Mouse (Mus musculus): Measurements from ENCODE around the gene Foxred2. TPM values are rescaled to one million over a fixed set of nuclear protein-coding genes. Genes with fewer than 3 reads are reported as not detected.

Foxred2 gene
- polyA plus RNA-seq (2012; rRNA removed) = 15.5 and 17.0 TPM in 2 replicates

DNA sequence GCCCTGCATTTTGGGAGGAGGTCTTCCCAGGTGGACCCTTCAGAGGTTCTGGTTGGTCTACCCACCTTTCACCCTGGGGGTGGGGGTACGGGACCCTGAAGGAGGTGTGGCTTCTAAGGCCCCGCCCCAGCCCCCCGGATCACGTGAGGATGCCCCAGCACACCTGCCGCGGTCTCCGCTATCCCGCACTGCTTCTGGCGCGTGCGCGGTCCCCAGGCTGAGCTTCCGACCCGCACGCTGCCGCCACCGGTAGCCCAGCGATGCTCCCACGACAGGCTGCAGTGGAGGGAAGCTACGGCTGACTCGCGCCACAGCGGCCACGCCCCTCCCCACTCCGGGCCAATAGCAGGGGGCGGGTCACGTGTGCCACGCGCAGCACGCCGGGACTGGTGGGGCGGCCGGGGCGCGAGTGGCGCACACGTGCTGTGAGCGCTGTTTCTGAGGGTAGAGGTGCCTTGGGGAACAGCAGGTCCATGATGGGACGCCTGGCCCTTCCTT, at the start of gene Foxred2:
Foxred2 (minus strand) TSS at position 319 of the 498 bp plus-strand sequence.
- DNase-seq (ENCODE audit: extremely low spot score in 1 of 2, low spot score in 1 of 2) = peak; percentile 61 to 86

DNA sequence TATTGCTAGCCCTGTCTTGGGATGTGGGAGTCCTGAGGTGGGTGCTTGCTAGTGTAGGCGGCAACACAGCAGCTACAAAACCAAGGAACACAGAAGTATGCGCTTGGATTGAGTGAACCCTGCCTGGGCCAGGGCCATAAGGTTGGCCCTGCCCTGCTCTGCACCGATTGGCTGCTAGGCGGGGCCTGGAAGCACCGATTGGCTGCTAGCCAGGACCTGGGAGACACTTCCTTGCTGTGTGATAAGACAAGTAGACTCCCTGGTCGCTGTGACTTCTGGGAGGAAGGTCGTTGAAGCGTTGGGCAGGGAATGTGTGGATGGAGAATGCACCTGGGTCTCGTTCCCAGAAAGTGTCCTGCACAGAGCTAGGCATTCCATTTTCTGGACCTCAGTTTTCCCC, 47.4 kb upstream of the Foxred2 start:
- no peak for DNase-seq (ENCODE audit: extremely low spot score in 1 of 2, low spot score in 1 of 2)

DNA sequence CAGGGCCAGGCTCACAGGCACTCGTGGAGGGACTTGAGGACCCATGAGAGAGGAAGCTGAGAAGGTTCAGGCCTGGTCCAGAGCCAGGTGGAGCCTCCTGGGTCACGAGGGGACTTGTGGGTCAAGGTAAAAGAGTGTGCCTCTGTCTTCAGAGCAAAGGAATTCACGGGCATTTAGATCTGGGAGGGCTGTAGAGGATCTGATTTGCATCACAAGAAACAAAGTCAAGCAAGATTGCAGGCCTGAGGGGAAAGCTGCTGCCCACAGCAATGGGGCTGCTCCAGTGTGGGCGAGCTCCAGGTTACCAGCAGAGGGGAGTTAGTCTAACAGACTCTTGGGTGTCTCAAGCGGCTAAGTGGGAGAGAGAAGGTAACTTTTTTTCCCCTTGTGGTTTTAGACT, 44.9 kb upstream of the Foxred2 start:
- DNase-seq (ENCODE audit: extremely low spot score in 1 of 2, low spot score in 1 of 2) = no peak

DNA sequence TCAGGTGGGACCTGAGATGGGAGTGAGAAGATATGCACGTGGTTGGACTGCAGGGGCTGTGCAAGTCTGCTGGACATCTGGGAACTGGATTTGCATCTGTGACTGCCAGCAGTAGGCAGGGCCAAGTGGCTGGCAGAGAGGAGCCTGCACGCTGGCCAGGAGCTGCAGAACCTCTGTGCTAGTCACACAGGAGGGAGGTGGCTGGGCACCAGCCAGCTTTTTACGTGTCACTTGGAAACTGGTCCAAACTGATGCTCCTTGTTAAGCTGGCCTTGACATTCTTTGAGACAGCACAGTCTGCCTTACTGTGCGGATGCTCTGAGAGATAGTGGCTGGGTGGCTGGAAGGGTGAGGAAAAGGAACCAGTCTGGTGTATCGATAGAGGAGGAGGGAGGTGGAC, 32.0 kb upstream of the Foxred2 start:
- DNase-seq (ENCODE audit: extremely low spot score in 1 of 2, low spot score in 1 of 2) = no peak

DNA sequence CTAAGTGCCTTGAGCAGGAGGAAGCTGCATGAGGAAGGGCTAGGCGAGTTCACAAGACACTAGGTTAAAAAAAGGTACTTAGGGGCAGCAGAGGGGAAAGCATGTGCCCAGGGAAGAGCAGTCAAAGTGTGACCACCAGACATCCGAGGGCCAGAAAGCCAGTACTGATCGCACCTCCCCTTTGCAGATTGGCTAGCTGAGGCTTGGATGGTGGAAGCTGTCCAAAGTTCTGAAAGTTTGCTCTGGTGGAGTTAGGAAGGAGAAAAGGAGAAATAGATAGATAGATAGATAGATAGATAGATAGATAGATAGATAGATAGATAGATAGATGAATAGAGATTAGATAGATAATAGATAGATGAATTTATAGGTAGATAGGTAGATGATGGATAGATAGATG, 26.9 kb upstream of the Foxred2 start:
- DNase-seq (ENCODE audit: extremely low spot score in 1 of 2, low spot score in 1 of 2) = no peak

DNA sequence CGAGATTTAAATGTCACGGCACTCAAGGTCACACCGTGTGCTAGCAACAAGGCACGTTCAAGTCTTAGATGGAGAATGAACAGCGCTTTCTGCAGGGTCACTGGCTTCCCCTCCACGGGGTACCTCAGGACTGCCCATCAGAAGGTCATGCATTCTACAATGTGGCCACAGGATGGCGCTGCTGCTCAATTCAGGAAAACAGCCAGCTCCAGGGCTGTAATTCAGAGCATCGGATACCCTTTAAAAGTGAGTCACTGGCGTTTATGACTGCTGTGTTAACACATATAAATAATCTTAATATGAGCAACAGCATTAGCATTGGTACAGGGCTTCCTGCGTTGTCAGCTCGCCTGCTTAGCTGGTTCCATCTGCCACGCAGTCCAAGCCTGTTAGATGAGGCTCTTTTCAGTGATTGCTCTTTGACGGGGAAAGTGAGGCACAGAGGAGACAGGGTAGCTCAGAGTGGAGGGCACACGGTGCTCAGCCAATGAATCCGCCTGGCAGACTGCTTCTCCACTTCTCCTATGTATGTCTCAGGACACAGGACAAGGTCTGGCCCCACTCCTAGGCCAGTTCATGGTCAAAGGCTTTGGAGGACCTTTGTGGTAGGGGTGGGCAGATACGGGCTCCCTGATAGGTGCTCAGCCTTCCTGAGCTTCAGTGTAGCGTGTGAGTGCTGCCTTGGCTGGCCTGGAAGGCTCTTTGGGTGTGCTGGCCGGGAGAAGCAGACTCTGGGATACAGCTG, 25.8 kb upstream of the Foxred2 start:
- peak; percentile 56 to 93 for DNase-seq (ENCODE audit: extremely low spot score in 1 of 2, low spot score in 1 of 2)

DNA sequence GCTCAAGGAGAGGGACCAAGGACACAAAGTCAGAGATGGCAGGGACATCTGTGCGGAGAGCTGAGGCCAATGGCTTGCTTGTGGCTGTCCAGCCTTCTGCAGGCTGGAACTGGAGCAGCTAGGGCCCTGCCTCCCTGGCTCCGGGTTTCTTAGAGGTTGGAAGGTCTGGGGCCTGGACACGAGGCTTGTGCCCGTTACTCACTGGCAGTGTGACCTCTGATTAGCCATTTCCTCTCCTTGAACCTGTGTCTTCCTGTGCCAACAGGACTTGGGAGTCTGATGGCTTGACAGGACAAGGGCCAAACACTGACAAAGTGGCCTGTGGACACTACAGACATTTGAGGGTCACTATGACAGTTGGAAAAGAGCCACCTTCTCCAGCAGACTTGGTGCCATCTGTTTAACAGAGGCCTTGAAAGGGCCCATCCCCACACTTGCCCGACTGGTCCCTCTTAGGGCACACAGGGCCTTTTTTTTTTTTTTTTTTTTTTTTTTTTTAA, 24.7 kb upstream of the Foxred2 start:
- DNase-seq (ENCODE audit: extremely low spot score in 1 of 2, low spot score in 1 of 2) = no peak

DNA sequence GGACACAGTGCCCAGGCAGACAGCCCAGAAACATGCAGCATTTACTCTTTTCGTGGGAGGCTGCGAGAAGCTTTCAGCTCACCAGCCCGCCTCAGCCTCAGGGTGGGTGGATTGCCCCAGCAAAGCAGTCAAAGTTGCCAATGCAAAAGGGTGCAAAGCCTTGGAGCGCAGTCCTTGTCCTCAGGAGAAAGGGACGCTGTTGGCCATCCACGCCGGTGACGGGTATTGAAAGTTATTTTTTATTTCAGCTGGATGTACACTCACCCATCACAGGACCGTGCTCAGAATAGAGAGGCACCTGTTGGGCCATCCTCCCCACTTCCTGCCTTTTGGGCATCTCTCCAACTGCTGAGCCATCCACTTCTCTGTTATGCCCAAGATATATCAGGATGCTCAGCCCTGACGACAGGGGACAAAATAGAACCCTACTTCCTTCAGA, 22.9 kb upstream of the Foxred2 start:
- peak; percentile 62 to 80 for DNase-seq (ENCODE audit: extremely low spot score in 1 of 2, low spot score in 1 of 2)

DNA sequence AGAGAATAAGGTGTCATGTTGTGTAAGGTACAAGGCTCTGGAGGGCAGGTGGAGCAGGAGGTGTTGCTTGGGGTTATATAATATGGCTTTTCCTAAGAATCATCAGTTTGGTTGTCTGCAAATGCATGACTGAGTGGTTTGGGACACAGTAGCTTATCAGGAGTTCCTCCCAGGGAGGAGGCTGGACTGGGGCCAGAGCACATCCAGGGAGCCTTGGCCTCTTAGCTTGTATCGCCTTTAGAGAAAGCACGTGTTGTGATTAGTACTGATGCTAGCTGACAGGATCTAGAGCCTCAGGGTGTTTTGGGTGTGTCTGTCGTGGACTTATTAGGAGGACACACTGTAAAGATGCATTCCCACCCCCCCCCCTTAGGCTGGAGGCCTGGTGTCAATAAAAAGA, 21.1 kb upstream of the Foxred2 start:
- DNase-seq (ENCODE audit: extremely low spot score in 1 of 2, low spot score in 1 of 2) = no peak

DNA sequence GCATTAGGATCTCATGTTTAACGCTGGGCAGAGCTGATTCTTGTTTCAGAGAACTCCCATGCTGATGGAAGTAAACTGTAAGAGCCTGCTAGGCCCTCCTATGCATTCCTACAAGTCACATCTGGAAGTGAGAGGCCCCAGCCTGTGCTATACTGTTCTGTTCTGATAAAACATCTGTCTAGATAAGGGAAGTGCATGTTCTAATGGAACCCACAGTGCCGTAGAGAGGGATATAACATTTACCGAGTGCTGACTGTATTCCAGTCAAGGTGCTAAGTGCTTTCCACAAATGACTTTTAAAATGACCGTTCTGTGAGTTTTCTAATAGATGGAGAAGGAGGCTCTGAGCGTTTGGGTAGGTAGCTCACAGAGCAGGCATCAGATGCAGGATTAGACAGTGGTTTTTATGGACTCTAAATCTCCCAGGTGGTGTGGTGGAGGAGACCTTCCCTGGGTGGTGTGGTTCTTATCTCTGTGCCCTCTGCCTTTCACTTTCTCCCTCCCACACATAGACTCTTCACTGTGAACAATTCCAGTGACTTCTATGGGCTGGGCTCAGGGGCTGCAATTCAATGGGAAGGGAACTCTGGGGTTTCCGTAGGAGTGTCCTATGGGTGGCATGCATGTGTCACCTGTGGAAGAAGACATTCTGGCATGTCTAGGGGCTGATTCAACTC, 17.8 kb upstream of the Foxred2 start:
- no peak for DNase-seq (ENCODE audit: extremely low spot score in 1 of 2, low spot score in 1 of 2)

DNA sequence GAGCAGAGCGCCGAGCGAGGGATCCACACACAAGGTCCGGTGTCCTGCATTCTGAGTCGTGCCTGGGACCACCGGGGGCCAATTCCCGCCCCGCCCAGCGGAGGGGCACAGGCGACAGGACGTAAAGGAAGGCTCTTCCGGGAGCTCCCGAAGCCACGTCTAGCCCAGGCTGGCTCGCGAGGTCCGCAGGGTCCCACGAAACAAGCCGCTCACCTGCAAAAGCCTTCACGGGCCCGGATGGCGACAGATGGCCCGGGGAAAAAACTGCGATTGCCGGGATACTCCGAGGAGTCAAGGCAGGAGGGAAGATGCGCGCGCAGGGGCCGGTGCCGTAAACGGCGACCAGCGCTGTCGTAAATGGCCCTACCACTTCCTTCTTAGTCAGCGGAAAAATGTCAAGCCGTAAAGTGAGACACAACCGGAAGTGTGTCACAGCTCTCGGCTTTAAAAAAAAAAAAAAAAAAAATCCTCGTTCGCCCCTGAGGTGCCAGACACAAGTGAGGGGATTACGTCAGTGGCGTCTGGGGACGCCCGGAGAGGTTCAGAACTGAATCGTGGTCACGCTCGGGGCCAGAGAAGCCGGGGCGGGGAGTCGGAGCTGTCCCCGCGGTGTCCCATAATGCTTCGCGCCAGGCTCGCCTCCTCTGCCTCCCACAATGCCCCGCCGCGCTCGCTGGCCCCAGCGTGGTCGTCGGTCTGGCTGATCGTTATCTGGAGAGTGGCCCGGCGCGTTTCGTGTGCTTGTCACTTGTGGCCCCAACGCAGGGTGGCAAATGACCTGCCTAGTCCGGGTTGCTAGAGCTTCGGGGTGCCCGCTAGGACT, 14.2 kb upstream of the Foxred2 start, which contains the start of gene Eif3d:
Eif3d (minus strand) TSS at position 344 of the 823 bp plus-strand sequence.
- DNase-seq (ENCODE audit: extremely low spot score in 1 of 2, low spot score in 1 of 2) = peak; percentile 97 to 99

DNA sequence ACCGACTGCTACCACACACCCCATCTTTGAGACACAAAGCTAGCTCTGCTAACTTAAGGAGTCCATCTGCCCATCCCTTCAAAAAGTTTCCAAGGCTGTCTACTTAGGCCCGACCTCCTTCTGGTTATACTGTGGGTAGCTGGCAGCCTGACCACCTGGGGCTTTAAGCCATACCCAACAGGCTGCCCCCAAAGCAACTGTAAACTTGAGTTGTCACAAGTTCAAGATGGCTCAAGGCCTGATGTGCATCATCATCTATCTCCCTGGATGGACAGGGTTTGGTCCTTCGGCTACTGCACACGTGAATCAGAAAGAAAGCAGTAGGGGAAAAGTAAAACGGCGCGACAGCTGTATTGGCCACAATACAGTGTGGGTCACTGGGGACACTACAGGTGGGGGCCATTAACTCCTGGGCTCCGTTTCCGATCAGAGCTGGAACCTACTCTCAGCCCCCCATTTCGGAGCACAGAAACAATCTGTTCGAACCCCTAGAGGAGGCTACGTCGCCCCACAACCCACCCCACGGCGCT, 13.5 kb upstream of the Foxred2 start:
- DNase-seq (ENCODE audit: extremely low spot score in 1 of 2, low spot score in 1 of 2) = no peak

DNA sequence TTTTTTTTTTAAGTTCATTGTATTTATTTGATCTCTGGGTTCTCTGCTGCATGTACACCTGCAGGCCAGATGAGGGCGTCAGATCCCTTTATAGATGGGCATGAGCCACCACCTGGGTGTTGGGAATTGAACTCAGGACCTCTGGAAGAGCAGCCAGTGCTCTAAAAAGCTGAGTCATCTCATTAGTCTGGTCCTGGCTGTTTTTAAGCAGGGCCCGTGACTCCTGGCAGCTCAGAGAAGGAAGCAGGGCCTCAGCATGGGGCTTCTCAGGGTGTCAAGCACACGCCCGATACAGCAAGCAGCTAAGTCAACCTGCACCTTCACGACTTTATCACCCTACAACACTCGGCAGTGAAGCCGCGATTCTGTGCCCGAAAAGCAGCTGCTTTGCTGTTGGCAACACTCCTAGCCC, 8.6 kb upstream of the Foxred2 start:
- DNase-seq (ENCODE audit: extremely low spot score in 1 of 2, low spot score in 1 of 2) = no peak

DNA sequence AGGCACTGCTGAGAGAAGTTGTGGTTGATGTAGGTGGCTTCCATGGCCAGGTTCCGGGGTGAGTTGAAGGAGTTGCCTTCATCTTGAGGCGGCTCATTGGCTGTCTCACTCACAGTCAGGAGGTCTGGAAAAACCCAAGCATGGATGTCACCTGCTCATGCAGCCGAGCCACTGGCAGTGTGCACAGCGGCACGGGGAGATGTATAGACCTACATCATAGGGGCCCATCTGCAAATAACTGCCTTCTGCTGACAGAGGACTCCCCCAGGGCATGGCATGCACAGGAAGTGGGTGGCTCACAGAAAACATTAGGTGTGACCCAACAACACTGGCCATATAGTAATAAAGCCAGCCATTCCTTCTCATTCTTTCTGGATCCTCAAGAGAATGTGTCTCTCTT, 5.9 kb upstream of the Foxred2 start:
- no peak for DNase-seq (ENCODE audit: extremely low spot score in 1 of 2, low spot score in 1 of 2)

DNA sequence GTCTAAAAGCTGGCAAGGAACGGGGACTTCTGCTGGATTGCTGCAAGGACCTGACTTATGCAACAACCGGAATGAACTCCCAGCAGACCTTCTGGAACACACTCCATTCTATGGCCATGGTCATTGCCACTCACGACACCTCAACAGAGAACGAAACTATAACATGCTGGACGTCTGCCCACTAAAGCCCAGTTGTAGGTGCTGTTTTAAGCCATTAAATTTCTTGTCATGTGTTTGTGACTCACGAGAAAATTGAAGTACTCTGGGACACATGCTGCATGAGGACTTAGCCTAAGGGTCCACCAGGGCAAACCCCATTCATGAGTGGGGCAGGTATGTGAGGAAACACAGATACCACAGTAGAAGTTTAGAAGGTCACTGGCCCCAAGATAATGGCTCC, 4.2 kb upstream of the Foxred2 start:
- DNase-seq (ENCODE audit: extremely low spot score in 1 of 2, low spot score in 1 of 2) = no peak

DNA sequence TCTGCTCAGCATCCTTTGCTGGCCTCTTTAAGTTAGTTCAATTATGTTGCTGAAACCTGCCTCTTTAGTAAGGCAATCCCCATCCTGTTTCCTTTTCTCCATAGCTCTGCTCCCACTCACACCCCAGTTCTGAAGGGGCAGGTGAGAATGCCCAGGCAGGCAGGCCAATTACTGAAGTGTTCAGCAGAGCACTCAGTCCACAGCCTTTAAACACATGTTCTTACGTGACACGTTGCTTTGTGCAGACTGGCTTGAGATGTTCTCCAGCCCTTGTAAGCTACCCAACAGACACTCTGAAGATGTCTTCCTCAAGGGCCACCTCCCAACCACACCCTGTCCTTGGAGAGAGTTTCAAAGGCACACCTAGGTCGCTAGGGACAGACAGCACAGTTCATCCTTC, 1.5 kb upstream of the Foxred2 start:
- no peak for DNase-seq (ENCODE audit: extremely low spot score in 1 of 2, low spot score in 1 of 2)

DNA sequence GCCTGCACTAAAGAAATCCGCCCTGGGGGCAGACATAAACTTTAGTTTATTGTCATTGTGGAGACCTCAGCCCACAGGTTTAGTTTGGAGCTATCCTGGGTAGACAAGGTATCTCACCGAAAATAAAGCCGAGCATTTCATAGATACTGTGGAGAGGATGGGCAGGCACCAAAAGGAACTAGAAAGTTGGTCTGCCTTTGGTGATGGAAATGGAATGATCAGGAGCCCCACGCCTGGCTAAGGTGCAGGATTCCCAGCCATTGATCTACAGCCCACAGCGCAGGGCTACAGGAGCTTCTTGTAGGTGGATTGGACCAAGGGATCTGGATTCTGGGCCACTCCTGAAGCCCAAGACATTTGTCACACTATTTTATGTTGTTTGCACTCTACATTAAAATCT, 1.1 kb upstream of the Foxred2 start:
- no peak for DNase-seq (ENCODE audit: extremely low spot score in 1 of 2, low spot score in 1 of 2)

DNA sequence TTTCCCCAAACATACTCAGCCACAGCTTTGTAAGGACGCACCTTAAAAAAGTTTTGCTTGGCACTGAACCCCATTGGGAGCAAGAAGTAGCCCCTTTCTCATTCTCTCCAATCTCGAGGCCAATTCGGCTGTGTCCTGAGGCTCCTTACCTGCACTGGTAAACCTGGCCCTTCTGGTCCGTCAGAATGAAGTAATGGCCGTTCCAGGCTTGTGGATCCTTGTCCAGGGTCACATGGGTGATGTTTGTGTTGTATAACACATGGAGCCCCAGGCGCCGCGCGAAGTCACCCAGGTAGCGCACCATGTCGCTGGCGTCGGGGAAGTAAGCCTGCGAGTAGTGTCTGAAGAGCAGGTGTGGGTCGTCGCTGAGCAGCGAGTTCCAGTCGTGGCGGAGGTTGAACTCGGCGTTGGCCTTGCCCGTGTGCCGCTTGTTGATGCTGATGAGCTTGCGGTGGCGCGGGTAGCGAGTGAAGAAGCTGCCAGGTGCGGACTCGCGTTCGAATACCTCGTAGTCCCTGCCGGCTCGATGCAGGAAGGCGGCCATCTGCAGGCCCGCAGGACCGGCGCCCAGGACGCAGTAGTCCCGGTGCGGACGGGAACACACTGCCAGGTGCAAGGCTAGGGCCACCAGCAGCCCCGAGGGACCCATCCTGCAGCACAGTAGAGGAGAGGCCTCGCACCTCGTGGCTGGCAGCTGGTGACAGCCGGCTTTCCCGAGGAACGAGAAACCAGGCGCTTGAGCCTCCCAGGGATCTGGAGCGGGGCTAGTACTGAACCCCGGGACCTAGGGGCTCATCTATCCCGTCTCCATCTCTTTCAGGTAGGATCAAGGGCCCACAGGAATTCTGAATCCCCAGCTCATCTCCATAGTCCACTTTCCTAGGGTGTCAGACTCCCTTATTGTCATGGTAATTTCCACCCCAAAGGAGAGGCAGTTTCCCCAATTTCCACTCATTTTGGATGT, 800 bp downstream of the Foxred2 start:
- DNase-seq (ENCODE audit: extremely low spot score in 1 of 2, low spot score in 1 of 2) = no peak

DNA sequence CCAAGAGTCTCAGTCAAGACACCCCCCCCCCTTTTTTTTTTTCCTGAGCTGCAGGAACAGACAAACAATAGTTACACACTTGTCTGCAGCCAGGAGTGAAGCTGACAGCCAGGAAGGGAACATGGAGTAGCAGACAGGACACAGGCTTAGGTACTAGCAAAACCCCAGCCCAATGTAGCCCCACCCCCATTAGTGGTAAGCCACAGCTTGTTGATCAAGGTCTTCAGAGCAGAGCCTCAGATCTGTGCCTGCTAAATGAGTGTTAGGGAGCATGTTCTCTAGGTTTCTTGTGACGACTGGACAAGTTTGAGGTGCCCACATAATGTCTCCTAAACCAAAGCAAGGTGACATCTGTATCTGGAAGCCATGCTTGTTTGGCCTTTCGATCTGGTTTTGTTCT, 2.2 kb downstream of the Foxred2 start:
- no peak for DNase-seq (ENCODE audit: extremely low spot score in 1 of 2, low spot score in 1 of 2)

Data from frontal cortex, adult 2 months (tissue).